Mouse (Mus musculus): ENCODE data around the gene Tnfaip3. TPM values are rescaled to one million over a fixed set of nuclear protein-coding genes. Genes with fewer than 3 reads are reported as not detected.

Tnfaip3 gene
- total RNA-seq, 2 experiments from 2014 or later: 5.2 to 7.0 TPM

DNA sequence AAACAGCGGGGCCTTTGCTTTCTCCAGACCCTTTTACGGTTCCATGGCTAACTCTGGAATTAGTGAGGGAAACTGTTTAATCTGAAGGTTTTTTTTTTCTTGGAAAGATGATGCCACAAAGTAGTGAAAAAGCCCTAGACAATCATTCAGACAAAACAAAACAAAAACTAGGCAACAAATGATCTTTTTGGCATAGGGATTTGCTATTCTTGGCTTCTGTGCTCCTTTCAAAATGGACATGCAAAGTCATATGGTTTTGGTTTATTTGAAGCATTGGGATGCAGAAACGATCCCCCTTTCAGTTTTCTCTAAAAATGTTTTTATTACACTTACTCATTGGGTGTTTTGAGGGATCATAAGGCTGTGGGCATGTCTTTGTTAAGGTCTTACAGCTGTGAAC lies 41.0 kb downstream of the Tnfaip3 start:
- intact Hi-C loops (cut with DNase I): no loop called here
- DNase-seq: no peak

- no peak for DNase-seq
Measured at GRCm38 (mm10) chr10:18966893-18967292, 48.6 kb downstream of the Tnfaip3 start.

DNA sequence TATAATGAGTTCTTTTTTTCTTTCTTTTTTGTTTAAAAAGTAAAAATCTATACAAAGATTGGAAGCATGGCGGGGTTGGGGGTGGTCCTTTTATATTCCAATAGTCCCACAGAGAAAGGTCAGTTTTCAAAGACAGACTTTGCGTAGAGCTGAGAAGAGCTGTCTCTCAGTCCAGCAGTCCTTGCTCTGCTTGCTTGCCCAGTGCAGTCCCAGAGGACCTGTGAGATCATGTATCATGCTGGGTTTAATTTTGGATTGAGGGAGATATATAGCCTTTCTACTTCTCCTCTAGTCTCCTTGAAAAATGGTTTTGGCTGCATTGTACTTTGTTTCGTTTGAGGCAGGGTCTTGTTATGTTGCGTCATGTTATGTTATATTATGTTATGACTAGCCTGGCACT lies 49.9 kb downstream of the Tnfaip3 start:
- intact Hi-C loops (cut with DNase I): no loop called here
- no peak for DNase-seq

More at GRCm38 (mm10) chr10:18966893-18967292, 48.6 kb downstream of the Tnfaip3 start:
- intact Hi-C loops (cut with DNase I): no loop called here

DNA sequence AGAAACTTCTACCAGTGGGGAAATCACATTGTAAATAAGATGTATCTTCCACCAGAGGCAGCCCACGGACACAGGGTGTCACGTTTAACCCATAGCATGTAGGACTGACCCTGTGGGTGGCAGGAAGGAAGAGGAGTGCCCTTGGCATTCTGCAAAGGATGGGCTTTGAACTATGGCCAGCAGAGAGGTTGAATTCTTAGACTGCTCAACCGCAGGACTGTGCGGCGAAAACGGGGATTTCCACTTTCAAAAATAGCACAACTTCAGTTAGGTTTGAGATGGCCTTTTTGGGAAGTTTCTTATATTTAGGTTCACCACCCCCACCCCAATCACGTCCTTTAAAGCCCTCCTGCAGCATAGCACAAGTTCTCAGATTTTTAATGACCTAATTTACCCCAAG lies 50.6 kb downstream of the Tnfaip3 start:
- no peak for DNase-seq
- intact Hi-C loops (cut with DNase I): no loop called here

- intact Hi-C loops (cut with DNase I): no loop called here
- DNase-seq: no peak
Measured at GRCm38 (mm10) chr10:18959777-18960492, 55.5 kb downstream of the Tnfaip3 start.

GRCm38 (mm10) chr10:18953706-18954071 lies 61.8 kb downstream of the Tnfaip3 start:
- no peak for DNase-seq
- intact Hi-C loops (cut with DNase I): loop anchor here (5.0 kb wide), 1 partner anchor 234 kb away; no protein-coding TSS in a partner anchor

DNA sequence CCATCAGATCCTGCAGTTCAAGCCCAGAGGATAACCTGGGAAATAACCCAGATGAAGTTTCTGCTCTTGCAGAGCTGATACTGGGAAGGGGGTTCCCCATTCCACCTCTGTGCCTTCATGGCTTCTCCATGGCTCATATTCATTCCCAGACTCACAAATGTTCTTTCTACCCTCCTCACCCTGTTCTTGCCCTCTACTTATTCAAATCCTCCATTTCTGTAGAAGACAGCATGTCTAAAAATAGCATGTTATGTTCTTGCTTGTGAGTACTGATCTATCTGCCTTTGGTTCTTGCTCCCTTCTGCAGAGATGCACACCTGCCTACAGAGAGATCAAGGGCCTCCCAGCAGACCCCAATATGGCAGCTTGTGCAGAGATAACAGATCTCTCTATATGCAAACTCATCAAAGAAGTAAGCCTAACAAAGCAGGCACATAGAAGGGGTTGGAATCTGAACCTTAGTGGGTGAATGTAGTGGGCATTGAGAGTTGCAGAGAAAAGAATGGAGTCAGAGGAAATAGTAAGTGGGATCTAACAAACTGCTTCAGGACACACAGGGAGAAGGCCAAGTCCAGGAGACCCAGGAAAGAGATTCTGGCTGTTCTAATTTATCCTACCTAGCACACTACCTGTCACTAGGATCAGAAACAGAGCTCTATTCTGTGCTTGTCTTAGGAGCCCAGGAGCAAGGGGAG lies 62.3 kb downstream of the Tnfaip3 start:
- no peak for DNase-seq
- intact Hi-C loops (cut with DNase I): loop anchor here (5.0 kb wide), 1 partner anchor 234 kb away; no protein-coding TSS in a partner anchor

Other genes with a start within 250 kb of the Tnfaip3 start
- gene Gm4922, start 228.9 kb downstream of the Tnfaip3 start, total RNA-seq (2021): not detected
- 1 to 10 TPM; 4.5 to 5.6 TPM for gene Perp, start 170.6 kb downstream of the Tnfaip3 start, total RNA-seq (2021)